Mouse (Mus musculus) limb, embryonic 12.5 days (tissue): ENCODE data around the gene Sh3gl2. TPM values are rescaled to one million over a fixed set of nuclear protein-coding genes. Genes with fewer than 3 reads are reported as not detected.

ENCODE experiments used
- ATAC-seq: fragments of 200-750 bp; cut with Nextera tagmentation; 2 replicates; pipeline ENCODE4 v1.8.0; 2017; ENCODE audit warnings: low read depth, moderate TSS enrichment; ENCODE audit not compliant: insufficient number of reproducible peaks, insufficient read depth, low FRiP score, low TSS enrichment
- H3K27ac ChIP-seq: fragments of 300-500 bp; sonication (generic); 2 replicates; pipeline ENCODE4 v1.5.1; 2016; ENCODE audit warnings: mild to moderate bottlenecking, moderate library complexity
- H3K27me3 ChIP-seq: fragments of 300-500 bp; sonication (generic); 2 replicates; pipeline ENCODE4 v1.6.1; 2016; ENCODE audit warnings: mild to moderate bottlenecking, moderate library complexity
- H3K36me3 ChIP-seq: fragments of 300-500 bp; sonication (generic); 2 replicates; pipeline ENCODE4 v1.6.1; 2016; ENCODE audit warnings: mild to moderate bottlenecking, moderate library complexity
- H3K4me1 ChIP-seq: fragments of 300-500 bp; sonication (generic); replicated peaks from 2 replicates; pipeline ENCODE4 v1.6.1; 2016
- H3K4me2 ChIP-seq: fragments of 300-500 bp; sonication (generic); 2 replicates; pipeline ENCODE4 v1.6.1; 2016; ENCODE audit warnings: mild to moderate bottlenecking, moderate library complexity
- H3K4me3 ChIP-seq: fragments of 300-500 bp; sonication (generic); replicated peaks from 2 replicates; pipeline ENCODE4 v1.5.1; 2016; ENCODE audit warnings: mild to moderate bottlenecking
- H3K9ac ChIP-seq: fragments of 300-500 bp; sonication (generic); replicated peaks from 2 replicates; pipeline ENCODE4 v1.6.1; 2016; ENCODE audit warnings: mild to moderate bottlenecking, moderate library complexity
- H3K9me3 ChIP-seq: fragments of 300-500 bp; sonication (generic); 2 replicates; pipeline ENCODE4 v1.6.1; 2016; ENCODE audit warnings: mild to moderate bottlenecking, moderate library complexity
- WGBS: fragments of 180-500 bp; shearing (Covaris S2); methylation state at CpG from one replicate; pipeline ENCODE4 v1.1.7; 2016; 5-methylcytosine and 5-hydroxymethylcytosine counted together
- polyA plus RNA-seq: library from polyadenylated mRNA; unstranded; fragments of >200 nt; fragmentation: Nextera tagmentation; extraction: Ambion mirVana; gene quantifications from 2 replicates; pipeline ENCODE4 v1.2.1, GENCODE M21; 2016

The Sh3gl2 gene
- polyA plus RNA-seq, 1 experiment from 2014 or later = 2.6 TPM

GRCm38 (mm10) chr4:85619261-85619660 lies 414.3 kb downstream of the Sh3gl2 start:
- no peak overlapping the region for H3K27ac ChIP-seq
- H3K9me3 ChIP-seq = no peaks in the 10 kb centered on the region
- H3K27me3 ChIP-seq = no peaks in the 10 kb centered on the region
- no peak overlapping the region for H3K4me2 ChIP-seq
- ATAC-seq = no peak
- H3K36me3 ChIP-seq = no peaks in the 10 kb centered on the region
- H3K4me3 ChIP-seq = no peak overlapping the region
- WGBS = 79% methylated on average over 3 of the region's 3 CpGs
- H3K4me1 ChIP-seq = no peaks in the 10 kb centered on the region
- H3K9ac ChIP-seq = no peak overlapping the region

- H3K4me2 ChIP-seq = no peak overlapping the region
- 80% methylated on average over 7 of the region's 7 CpGs for WGBS
- no peaks in the 10 kb centered on the region for H3K27me3 ChIP-seq
These were observed 424.5 kb downstream of the Sh3gl2 start for GRCm38 (mm10) chr4:85629381-85629780.

GRCm38 (mm10) chr4:85669271-85669670 lies 464.3 kb downstream of the Sh3gl2 start:
- no peaks in the 10 kb centered on the region for H3K4me1 ChIP-seq
- no peak for ATAC-seq
- H3K9ac ChIP-seq = no peak overlapping the region
- no peaks in the 10 kb centered on the region for H3K36me3 ChIP-seq
- 75% methylated on average over 5 of the region's 5 CpGs for WGBS
- H3K4me3 ChIP-seq = no peak overlapping the region
- no peaks in the 10 kb centered on the region for H3K9me3 ChIP-seq
- H3K27me3 ChIP-seq = no peaks in the 10 kb centered on the region
- no peak overlapping the region for H3K27ac ChIP-seq
- no peak overlapping the region for H3K4me2 ChIP-seq

More at GRCm38 (mm10) chr4:85629381-85629780, 424.5 kb downstream of the Sh3gl2 start:
- Histone ChIP-seq H3K4me3 (no peak overlapping the region), H3K9ac (no peak overlapping the region), H3K36me3 (no peaks in the 10 kb centered on the region), H3K9me3 (no peaks in the 10 kb centered on the region), H3K4me1 (no peaks in the 10 kb centered on the region), H3K27ac (no peak overlapping the region)
- no peak for ATAC-seq

DNA sequence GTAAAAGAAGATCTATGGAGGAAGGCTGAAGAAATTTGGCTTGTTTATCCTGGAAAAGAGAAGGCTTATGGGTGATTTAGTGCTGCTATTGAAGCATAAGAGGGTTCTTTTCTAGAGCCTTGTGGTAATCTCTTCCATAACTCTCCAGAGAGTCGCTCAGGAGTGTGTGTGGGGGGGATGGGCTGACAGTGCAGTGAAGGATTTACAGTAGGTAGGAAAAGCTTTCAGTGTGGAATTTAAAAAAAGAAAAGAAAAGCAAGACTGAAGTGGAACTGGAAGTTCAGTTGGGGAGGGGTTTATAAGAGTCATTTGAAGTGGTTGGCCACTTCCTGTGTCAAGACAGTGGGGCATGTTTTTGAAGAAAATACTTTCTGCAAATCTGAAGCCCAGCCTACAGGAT lies 464.8 kb downstream of the Sh3gl2 start:
- H3K9ac ChIP-seq = no peak overlapping the region
- ATAC-seq = no peak
- no peaks in the 10 kb centered on the region for H3K9me3 ChIP-seq
- no peak overlapping the region for H3K27ac ChIP-seq
- no peaks in the 10 kb centered on the region for H3K36me3 ChIP-seq
- H3K4me1 ChIP-seq = no peaks in the 10 kb centered on the region
- H3K4me3 ChIP-seq = no peak overlapping the region
- WGBS = 55% methylated on average over 1 of the region's 1 CpGs
- no peaks in the 10 kb centered on the region for H3K27me3 ChIP-seq
- no peak overlapping the region for H3K4me2 ChIP-seq

DNA sequence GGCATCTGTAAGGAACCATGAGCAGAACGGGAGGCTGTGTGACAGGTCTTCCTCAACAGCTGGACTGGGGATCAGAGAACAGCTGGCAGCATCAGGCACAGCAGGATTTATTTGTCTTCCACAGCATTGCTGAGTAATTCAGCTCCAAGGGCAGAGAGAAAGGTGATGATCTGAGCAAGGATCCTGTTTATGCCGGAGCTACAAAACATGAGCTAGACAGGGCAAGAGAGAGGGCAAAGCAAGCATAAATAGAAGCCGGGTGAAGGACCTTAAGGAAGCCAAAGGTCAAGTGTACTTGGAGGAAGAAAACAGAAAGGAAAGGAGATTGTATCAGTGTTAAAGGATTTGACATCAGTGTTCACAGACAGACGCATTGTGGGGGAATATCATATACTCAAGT lies 467.4 kb downstream of the Sh3gl2 start:
- H3K4me2 ChIP-seq = no peak overlapping the region
- no peaks in the 10 kb centered on the region for H3K4me1 ChIP-seq
- H3K27me3 ChIP-seq = no peaks in the 10 kb centered on the region
- 51% methylated on average over 4 of the region's 4 CpGs for WGBS
- no peaks in the 10 kb centered on the region for H3K36me3 ChIP-seq
- no peak overlapping the region for H3K9ac ChIP-seq
- H3K4me3 ChIP-seq = no peak overlapping the region
- H3K9me3 ChIP-seq = no peaks in the 10 kb centered on the region
- H3K27ac ChIP-seq = no peak overlapping the region
- no peak for ATAC-seq

DNA sequence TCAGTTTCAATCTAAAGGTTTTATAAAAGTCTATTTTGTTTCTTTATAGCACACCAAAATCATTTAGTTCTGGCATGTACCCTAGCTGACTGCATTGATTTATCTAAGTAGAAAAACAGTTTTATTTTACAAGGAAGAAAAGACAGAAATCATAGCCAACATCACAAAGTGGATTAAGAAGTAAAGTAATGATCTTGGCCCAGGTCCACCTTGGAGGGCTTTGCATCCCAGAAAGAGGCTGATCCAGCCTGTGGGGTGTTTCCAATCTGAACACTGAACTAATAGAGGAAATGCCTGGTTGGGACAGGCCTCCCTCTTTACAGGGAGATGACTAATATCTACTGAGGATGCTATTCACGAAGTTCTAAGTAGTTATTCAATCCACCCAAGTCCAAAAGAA lies 472.7 kb downstream of the Sh3gl2 start:
- Histone ChIP-seq H3K4me1 (no peaks in the 10 kb centered on the region), H3K4me2 (no peak overlapping the region), H3K9me3 (no peaks in the 10 kb centered on the region), H3K27me3 (no peaks in the 10 kb centered on the region), H3K4me3 (no peak overlapping the region), H3K27ac (no peak overlapping the region), H3K36me3 (no peaks in the 10 kb centered on the region), H3K9ac (no peak overlapping the region)
- 57% methylated on average over 1 of the region's 1 CpGs for WGBS
- ATAC-seq = no peak

DNA sequence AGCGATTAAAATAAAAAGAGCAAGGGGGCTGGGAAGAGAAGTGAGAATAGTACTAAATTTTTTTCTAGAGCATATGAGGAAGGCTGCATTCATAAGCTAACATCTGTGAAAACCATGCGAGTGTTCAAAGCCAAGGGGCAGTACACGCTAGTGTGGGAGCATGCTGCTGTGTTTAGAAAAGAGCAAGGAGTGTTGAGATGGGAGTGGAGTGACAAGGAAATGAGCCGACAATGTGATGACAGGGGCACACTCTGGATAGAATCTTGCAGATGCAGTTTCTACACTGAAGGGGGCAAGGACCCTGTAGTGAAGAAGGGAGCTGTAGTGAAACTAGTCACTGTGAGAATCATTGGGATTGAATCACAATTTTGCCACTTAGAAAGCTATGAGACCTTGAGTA lies 481.2 kb downstream of the Sh3gl2 start:
- Histone ChIP-seq H3K4me3 (no peak overlapping the region), H3K27me3 (no peaks in the 10 kb centered on the region), H3K9me3 (no peaks in the 10 kb centered on the region), H3K4me2 (no peak overlapping the region), H3K4me1 (0 out of 2 replicates have a peak, but pooled peaks cover 5% of the 10 kb centered on the region), H3K9ac (no peak overlapping the region), H3K36me3 (no peaks in the 10 kb centered on the region), H3K27ac (no peak overlapping the region)
- no peak for ATAC-seq
- WGBS = 85% methylated on average over 4 of the region's 4 CpGs
